Mouse (Mus musculus) kidney, embryonic 16.5 days (tissue): ENCODE results near the gene Utp6. TPM values are rescaled to one million over a fixed set of nuclear protein-coding genes. Genes with fewer than 3 reads are reported as not detected.

Experiments
- ATAC-seq: fragments of 200-750 bp; cut with Nextera tagmentation; 2 replicates; pipeline ENCODE4 v1.8.0; 2017; ENCODE audit warnings: moderate TSS enrichment; ENCODE audit not compliant: low FRiP score, low TSS enrichment
- H3K27ac ChIP-seq: fragments of 300-500 bp; sonication (generic); 2 replicates; pipeline ENCODE4 v1.5.1; 2014; ENCODE audit warnings: low read length
- H3K27me3 ChIP-seq: fragments of 300-500 bp; sonication (generic); 2 replicates; pipeline ENCODE4 v1.6.1; 2014; ENCODE audit warnings: low read length, control low read depth, mixed read lengths; ENCODE audit not compliant: insufficient read depth
- H3K36me3 ChIP-seq: fragments of 300-500 bp; sonication (generic); 2 replicates; pipeline ENCODE4 v1.6.1; 2014; ENCODE audit warnings: low read length, control low read depth, mixed read lengths; ENCODE audit not compliant: insufficient read depth
- H3K4me1 ChIP-seq: fragments of 300-500 bp; sonication (generic); 2 replicates; pipeline ENCODE4 v1.6.1; 2014; ENCODE audit warnings: low read length, control low read depth, mixed read lengths; ENCODE audit not compliant: insufficient read depth
- H3K4me2 ChIP-seq: fragments of 300-500 bp; sonication (generic); replicated peaks from 2 replicates; pipeline ENCODE4 v1.6.1; 2014; ENCODE audit warnings: low read depth, low read length
- H3K4me3 ChIP-seq: fragments of 300-500 bp; sonication (generic); 2 replicates; pipeline ENCODE4 v1.5.1; 2014; ENCODE audit warnings: mild to moderate bottlenecking, low read length
- H3K9ac ChIP-seq: fragments of 300-500 bp; sonication (generic); replicated peaks from 2 replicates; pipeline ENCODE4 v1.6.1; 2014; ENCODE audit warnings: low read length
- H3K9me3 ChIP-seq: fragments of 300-500 bp; sonication (generic); 2 replicates; pipeline ENCODE4 v1.6.1; 2016; ENCODE audit warnings: low read length, control low read depth
- WGBS: fragments of 180-500 bp; shearing (Covaris S2); extraction: QIAGEN DNeasy Blood & Tissue Kit; methylation state at CpG from one replicate; pipeline ENCODE4 v1.1.7; 2014; 5-methylcytosine and 5-hydroxymethylcytosine counted together
- polyA plus RNA-seq: library from polyadenylated mRNA; unstranded; fragments of >200 nt; fragmentation: Nextera tagmentation; extraction: Ambion mirVana; gene quantifications from 2 replicates; pipeline ENCODE4 v1.2.1, GENCODE M21; 2015

Utp6 gene
- polyA plus RNA-seq, result 48.7 and 49.7 TPM in 2 replicates

DNA sequence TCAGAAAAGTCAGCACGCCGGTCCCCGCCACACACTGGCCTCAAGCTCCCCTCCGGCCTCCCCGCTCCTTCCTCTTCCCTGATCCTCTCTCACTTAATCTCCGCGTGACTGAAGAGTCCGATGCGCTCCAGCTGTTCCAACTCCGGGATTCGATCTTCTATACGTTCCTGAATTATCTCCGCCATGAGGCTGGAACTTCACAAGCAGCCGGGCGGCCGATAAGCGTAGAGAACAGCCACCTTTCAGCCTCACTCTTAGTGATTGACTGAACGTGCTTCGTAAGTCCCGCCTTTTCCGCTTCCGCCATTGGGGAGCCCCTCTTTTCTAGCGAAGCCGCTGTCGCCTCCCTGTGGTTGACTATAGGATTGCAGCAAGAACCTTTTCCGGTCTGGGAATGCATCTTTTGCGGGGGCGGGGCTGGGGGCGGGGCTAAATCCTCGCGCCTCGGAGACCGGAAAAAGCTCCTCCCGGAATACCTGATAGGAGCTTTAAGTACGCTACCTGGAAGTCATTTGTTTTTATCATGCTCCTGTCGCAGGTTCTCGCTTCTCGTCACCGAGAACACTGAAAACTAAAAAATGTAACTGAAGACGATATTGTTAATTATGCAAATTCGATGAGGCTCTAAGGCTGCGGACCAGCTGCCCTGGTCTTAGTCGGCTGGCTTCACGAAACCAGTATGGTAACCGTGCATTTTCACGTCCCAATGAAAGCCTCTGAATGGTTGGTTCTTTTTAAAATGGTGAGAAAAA, at the start of gene Utp6:
Gene Utp6, minus strand, starts transcription at position 266 of the 752 bp plus-strand sequence.
- H3K27me3 ChIP-seq, result no peaks in the 10 kb centered on the region; the same call in 1 of the 2 replicates
- H3K36me3 ChIP-seq, result peaks cover 20% of the 10 kb centered on the region
- H3K4me2 ChIP-seq, result peak within 1 kb of the TSS; percentile 77
- peak within 1 kb of the TSS; percentile 68 for H3K4me3 ChIP-seq
- H3K9ac ChIP-seq, result peak within 1 kb of the TSS; percentile 80
- H3K9me3 ChIP-seq, result no peaks in the 10 kb centered on the region
- peak; percentile 95 for ATAC-seq
- peaks cover 14% of the 10 kb centered on the region for H3K4me1 ChIP-seq
- H3K27ac ChIP-seq, result peak within 1 kb of the TSS; percentile 85
- WGBS, result under 1% methylated on average over 46 of the region's 46 CpGs

DNA sequence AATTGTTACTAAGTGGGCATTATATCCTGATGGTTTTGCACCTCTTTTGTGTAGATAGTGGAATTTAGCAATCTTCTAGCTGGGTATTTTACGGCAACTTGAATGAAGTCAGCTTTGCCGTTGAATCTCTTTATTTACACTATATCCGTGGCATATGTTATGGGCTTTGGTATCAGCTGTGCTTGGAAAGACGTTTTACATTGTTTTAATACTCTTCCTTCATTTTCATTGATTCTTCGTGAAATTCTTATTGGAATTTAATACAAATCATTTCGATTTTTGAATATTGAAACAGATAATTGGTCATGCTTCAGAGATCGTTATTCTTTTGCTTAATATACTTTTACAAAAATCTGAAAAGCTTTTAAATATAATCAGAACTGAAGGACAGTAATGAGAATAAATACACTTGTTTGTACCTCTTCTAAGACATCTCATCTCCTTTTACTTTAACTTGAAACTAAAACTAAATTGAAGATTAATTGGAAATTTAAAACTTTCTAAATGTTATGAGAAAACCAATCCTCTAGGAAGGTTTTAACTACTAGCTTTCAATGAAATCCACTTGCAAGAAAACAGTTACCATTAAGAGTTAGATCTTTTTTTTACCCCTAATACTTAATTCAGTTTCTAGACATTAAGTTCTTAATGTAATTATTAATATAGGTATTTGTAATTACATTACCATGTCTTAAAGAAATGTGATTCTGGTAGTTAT, 32.2 kb upstream of the Utp6 start:
- peak overlapping the region; percentile 92 for H3K9ac ChIP-seq
- peak overlapping the region; percentile 87 for H3K4me3 ChIP-seq
- no peak overlapping the region for H3K27ac ChIP-seq
- H3K27me3 ChIP-seq, result no peaks in the 10 kb centered on the region
- no peak for ATAC-seq
- H3K9me3 ChIP-seq, result no peaks in the 10 kb centered on the region
- 4% methylated on average over 7 of the region's 7 CpGs for WGBS
- 0 out of 2 replicates have a peak, but pooled peaks cover 4% of the 10 kb centered on the region for H3K36me3 ChIP-seq
- peaks cover 7% of the 10 kb centered on the region; the same call in 1 of the 2 replicates for H3K4me1 ChIP-seq
- H3K4me2 ChIP-seq, result peak overlapping the region; percentile 67

DNA sequence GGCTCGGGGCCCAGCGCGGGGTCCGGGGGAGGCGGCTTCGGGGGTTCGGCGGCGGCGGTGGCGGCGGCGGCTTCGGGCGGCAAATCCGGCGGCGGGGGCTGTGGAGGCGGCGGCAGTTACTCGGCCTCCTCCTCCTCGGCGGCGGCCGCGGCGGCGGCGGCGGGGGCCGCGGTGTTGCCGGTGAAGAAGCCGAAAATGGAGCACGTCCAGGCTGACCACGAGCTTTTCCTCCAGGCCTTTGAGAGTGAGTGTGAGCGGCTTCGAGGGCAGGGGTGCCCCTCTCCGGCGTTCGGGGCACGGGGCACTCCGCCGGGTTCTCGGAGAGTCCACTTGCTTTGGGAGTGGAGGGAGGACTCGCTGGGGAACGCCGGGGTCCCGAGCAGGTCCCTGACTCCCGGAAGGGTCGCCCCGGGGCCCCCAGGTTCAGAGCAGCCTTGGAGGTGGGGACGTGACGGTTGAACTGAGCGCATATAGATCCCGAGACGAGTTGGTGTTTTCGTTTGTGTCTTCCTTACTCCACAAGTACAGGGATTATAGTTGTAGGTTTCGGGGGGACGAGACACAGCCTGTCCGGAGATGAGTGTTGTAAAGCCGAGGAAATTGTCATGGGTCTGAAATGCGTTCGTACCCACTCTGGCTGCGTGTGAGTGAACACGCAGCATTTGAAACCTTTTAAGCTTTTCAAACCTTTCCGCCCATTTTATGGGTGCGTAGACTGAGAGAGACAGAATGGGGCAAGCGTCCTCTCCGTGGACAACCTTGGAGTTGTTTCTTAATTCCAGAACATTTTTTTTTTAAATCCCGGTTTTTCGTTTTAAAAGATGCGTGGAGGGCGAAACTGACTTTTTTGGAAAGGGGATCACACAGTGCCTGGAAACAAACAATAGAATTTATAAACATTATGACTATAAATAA, 31.4 kb upstream of the Utp6 start:
- Histone ChIP-seq H3K9ac (peak overlapping the region; percentile 92), H3K27ac (peak overlapping the region; percentile 100), H3K4me1 (peaks cover 7% of the 10 kb centered on the region; the same call in 1 of the 2 replicates), H3K36me3 (0 out of 2 replicates have a peak, but pooled peaks cover 2% of the 10 kb centered on the region), H3K9me3 (no peaks in the 10 kb centered on the region), H3K27me3 (no peaks in the 10 kb centered on the region), H3K4me2 (peak overlapping the region; percentile 67), H3K4me3 (peak overlapping the region; percentile 87)
- ATAC-seq, result peak; percentile 72
- WGBS, result under 1% methylated on average over 51 of the region's 74 CpGs

DNA sequence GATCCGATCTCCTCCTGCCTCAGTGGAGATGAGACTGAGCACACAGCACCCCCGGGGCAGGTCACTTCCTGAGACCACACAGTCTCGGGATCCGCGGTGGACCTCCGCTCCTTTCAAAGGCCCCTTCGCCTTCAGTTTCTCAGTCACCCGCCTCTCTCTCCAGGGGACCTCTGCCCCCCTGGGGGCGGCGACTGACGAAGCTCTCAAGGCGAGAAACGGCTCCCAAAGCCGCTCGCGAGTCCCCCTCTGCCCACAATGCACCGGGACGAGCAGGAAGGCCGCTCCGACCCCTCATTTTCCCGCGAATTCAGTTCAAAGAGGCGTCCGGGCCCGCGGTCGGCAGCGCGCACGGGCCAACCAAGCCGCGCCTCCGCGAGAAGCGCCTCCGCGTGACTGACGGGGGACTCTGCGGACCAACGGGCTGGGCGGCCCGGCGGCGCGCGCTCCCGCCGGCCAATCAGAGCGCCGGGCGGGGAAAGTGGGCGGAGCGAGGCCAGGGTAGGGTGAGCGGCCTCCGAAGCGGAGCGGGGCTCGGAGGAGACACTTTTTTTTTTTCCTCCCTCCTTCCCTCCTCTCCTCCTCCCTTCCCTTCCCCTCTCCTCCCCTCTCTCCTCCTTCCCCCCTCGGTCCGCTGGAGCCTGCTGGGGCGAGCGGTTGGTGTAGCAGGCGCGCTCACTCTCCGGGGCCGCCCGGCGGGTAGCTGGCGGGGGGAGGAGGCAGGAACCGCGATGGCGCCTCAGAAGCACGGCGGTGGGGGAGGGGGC, 30.6 kb upstream of the Utp6 start, which contains the start of gene Suz12:
Gene Suz12, plus strand, starts transcription at position 515 of the 764 bp plus-strand sequence.
- under 1% methylated on average over 67 of the region's 74 CpGs for WGBS
- H3K27ac ChIP-seq, result peak within 1 kb of the TSS; percentile 100
- peaks cover 7% of the 10 kb centered on the region; the same call in 1 of the 2 replicates for H3K4me1 ChIP-seq
- ATAC-seq, result peak; percentile 94
- H3K36me3 ChIP-seq, result 0 out of 2 replicates have a peak, but pooled peaks cover 2% of the 10 kb centered on the region
- H3K4me3 ChIP-seq, result peak within 1 kb of the TSS; percentile 87
- peak within 1 kb of the TSS; percentile 75 for H3K4me2 ChIP-seq
- H3K9ac ChIP-seq, result peak within 1 kb of the TSS; percentile 92
- no peaks in the 10 kb centered on the region for H3K9me3 ChIP-seq
- H3K27me3 ChIP-seq, result no peaks in the 10 kb centered on the region

- ATAC-seq, result no peak
- Histone ChIP-seq H3K4me3 (peak overlapping the region; percentile 87), H3K27me3 (no peaks in the 10 kb centered on the region), H3K4me2 (peak overlapping the region; percentile 75), H3K4me1 (peaks cover 7% of the 10 kb centered on the region; the same call in 1 of the 2 replicates), H3K9ac (peak overlapping the region; percentile 66), H3K36me3 (no peaks in the 10 kb centered on the region), H3K27ac (peak overlapping the region; percentile 90), H3K9me3 (no peaks in the 10 kb centered on the region)
- 30% methylated on average over 20 of the region's 21 CpGs for WGBS
Observed at GRCm38 (mm10) chr11:79992035-79992591, 29.9 kb upstream of the Utp6 start.

- H3K9me3 ChIP-seq, result no peaks in the 10 kb centered on the region
- H3K27me3 ChIP-seq, result no peaks in the 10 kb centered on the region
- H3K27ac ChIP-seq, result no peak overlapping the region
- no peaks in the 10 kb centered on the region for H3K36me3 ChIP-seq
- no peak overlapping the region for H3K9ac ChIP-seq
- no peak overlapping the region for H3K4me3 ChIP-seq
- no peak overlapping the region for H3K4me2 ChIP-seq
- 94% methylated on average over 5 of the region's 5 CpGs for WGBS
- ATAC-seq, result no peak
- H3K4me1 ChIP-seq, result peaks cover 7% of the 10 kb centered on the region; the same call in 1 of the 2 replicates
Observed at GRCm38 (mm10) chr11:79991600-79991999, 29.4 kb upstream of the Utp6 start.

DNA sequence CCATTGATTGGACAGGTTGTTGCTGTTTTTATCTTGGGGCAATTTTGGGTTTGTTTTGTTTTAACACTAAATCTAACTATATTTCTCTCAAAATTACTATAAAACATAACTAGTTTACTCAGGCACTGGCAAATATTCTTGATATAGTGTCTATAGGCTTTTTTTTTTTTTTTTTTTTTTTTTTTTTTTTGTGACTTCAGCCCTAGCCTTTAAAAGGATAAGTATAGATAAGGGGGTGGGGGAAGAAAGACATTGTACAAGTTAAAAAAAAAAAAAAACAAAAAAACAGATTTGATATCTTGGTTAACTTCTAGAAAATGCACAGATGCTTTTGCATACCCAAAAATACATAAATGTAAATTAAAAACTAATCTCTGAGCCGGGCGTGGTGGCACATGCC, 27.9 kb upstream of the Utp6 start:
- WGBS, result 88% methylated on average over 2 of the region's 2 CpGs
- H3K9ac ChIP-seq, result no peak overlapping the region
- H3K4me3 ChIP-seq, result no peak overlapping the region
- H3K4me2 ChIP-seq, result no peak overlapping the region
- H3K27ac ChIP-seq, result no peak overlapping the region
- ATAC-seq, result no peak
- peaks cover 6% of the 10 kb centered on the region; the same call in 1 of the 2 replicates for H3K4me1 ChIP-seq
- no peaks in the 10 kb centered on the region for H3K36me3 ChIP-seq
- H3K27me3 ChIP-seq, result no peaks in the 10 kb centered on the region
- no peaks in the 10 kb centered on the region for H3K9me3 ChIP-seq

- Histone ChIP-seq H3K27me3 (no peaks in the 10 kb centered on the region), H3K4me2 (no peak overlapping the region), H3K4me1 (peaks cover 5% of the 10 kb centered on the region; the same call in 1 of the 2 replicates), H3K9me3 (no peaks in the 10 kb centered on the region), H3K9ac (no peak overlapping the region), H3K27ac (no peak overlapping the region), H3K36me3 (no peaks in the 10 kb centered on the region), H3K4me3 (no peak overlapping the region)
- WGBS, result 78% methylated on average over 3 of the region's 3 CpGs
- ATAC-seq, result no peak
Observed at GRCm38 (mm10) chr11:79987896-79988295, 25.7 kb upstream of the Utp6 start.
